Mouse (Mus musculus) urinary bladder, postnatal 36 days (tissue): Measurements from ENCODE around the gene Fdx1l.
"Not testable (repeated sequence)": the region's sequence is repeated elsewhere in the genome, so short reads cannot be mapped to it uniquely, and the experiment has no call there.

Experiments
- DNase-seq, 2 experiments: peaks; one replicate each; pipeline ENCODE4 v3.0.0; 2022; ENCODE audit warnings: low spot score in 2 of 2, mixed read lengths in 1 of 2

Gene Fdx1l

DNA sequence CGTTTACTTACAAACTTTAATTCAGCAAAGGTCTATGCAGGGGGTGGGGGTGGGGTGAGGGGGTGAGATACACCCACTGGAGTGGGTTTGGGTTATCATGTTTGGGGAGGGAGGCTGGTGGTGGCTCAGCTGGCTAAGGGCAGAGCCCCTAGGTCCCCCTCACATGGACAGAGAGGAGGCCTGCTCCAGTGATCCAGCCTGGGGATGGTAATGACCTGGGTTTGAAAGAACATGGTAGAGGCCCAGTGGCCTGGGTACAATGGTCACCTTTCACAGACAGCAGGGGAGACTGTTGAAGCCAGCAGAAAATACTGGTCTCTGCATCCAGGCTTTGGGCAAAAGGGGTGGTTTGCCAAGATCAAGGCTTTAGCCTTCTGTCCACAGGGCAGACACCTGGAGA lies 759 bp upstream of the Fdx1l start:
- no peak for DNase-seq

GRCm38 (mm10) chr9:21072641-21073040 lies 773 bp downstream of the Fdx1l start:
- no peak for DNase-seq

DNA sequence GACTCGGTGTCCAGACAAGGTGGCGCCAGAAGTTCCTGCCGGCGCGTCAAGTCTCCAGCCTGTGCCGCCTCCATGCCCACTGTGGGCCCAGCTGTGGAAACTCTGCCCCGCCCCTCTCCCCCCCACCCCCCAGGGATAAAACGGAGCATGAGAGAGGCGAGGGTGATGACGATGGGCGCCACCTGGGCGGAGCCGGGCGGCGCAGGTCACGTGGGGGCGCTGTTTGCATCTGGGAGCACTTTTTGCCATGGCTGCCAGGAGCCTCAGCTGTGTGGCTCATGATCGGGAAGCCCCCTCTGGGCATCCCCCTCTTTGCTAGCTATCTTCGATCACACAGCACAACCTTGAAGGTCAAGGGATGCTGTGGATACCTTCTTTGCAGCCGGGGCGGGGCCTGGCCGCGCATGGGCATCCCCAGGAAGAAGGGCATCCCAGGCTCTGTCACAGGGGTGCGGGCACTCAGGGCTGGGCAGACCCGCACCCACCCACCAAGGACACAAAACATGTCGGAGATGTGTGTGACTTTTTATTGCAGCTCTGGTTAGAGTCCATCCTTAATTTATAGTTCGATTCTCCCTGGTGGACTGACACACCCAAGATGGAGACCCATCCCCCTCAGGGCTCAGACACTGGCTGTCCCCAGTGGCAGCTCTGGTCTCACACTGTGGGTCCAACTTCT lies 6.3 kb downstream of the Fdx1l start, which contains the start of gene Zglp1:
Gene Zglp1 (minus strand): TSS at position 88 of the 679 bp plus-strand sequence.
- DNase-seq, result no peak

- DNase-seq, result no peak
Observed at GRCm38 (mm10) chr9:21062928-21063327, 10.5 kb downstream of the Fdx1l start.

- DNase-seq, result no peak
Observed at GRCm38 (mm10) chr9:21051578-21051977, 21.8 kb downstream of the Fdx1l start.

DNA sequence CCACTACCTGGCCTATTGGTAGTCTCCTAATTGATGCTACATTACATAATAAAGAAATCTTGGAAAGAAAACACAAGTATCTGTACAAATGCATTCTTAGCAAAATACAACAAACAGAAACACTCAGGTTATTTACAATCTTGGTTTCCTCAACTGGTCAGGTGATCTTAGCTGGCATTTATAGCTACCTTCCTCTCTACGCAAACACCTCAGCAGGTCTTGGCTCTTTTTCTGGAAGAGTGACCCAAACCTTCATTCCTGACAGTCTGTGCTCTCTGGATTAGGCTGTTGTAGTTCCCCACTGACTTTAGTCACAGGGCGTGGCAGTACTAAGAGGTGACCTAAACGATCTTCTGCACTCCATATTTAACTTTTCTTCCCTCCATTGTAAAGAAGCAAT lies 28.2 kb downstream of the Fdx1l start:
- DNase-seq, result no peak

DNA sequence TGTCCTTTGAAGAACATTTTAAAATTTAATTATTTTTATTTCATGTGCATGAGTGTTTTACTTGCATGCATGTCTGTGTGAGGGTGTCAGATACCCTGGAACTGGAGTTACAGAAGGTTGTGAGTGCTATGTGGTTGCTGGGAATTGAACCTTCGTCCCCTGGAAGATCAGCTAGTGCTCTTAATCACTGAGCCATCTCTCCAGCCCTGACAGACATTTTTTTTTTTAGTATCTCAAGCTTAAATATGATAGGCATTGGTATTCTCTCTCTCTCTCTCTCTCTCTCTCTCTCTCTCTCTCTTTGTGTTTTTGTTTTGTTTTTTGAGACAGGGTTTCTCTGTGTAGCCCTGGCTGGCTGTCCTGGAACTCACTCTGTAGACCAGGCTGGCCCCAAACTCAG lies 28.6 kb downstream of the Fdx1l start:
- DNase-seq, result not testable (repeated sequence)

- no peak for DNase-seq
Observed at GRCm38 (mm10) chr9:21043563-21043962, 29.9 kb downstream of the Fdx1l start.

DNA sequence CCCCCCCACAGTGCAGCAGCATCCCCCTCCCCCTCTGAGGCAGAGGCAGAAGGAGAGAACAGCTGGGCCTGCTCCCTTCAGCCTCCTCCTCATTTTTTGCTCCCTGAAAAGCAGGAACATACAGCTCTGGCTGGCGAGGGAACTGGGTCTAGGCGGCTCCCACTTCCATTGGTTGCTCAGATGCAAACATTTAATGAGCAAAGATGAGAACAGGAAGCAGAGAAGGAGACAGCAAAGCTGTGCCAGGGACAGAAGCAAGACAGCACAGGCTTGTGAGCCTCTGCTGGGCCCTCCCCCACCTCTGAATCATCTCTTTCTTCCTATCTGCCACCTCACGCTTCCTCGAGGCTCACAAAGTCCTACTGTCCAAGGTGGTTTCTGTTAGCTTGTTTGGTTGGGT lies 32.1 kb downstream of the Fdx1l start:
- no peak for DNase-seq

DNA sequence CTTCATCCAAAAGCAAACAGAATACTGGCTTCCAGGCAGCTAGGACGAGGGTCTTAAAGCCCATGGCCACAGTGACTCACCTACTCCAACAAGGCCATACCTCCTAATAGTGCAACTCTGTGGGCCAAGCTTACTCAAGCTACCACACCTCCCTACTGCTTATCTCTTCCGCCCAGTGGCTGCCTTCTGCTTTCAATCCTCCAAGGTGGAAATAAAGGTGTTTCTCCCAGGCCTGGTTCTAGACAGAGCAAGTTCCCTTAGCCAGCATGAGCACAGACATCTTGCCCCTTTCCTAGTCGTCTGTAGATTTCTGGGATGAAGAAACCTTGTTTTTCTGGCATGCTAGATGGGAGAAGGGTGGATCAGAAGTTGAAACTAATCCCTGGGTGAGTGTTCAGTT lies 33.6 kb downstream of the Fdx1l start:
- no peak for DNase-seq

DNA sequence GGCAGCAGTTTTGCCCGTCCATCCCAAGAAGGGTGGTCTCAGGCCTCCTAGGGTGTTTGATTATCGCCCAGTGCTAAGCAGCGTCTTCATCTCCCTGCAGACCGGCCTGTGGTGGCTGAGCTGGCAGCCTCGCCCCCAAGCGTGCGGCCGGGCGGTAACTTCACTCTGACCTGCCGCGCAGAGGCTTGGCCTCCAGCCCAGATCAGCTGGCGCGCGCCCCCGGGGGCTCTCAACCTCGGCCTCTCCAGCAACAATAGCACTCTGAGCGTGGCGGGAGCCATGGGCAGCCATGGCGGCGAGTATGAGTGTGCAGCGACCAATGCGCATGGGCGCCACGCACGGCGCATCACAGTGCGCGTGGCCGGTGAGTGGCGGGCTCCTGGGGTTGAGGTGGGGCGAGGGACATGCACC lies 35.9 kb downstream of the Fdx1l start:
- no peak for DNase-seq

GRCm38 (mm10) chr9:21036666-21037065 lies 36.7 kb downstream of the Fdx1l start:
- no peak for DNase-seq

DNA sequence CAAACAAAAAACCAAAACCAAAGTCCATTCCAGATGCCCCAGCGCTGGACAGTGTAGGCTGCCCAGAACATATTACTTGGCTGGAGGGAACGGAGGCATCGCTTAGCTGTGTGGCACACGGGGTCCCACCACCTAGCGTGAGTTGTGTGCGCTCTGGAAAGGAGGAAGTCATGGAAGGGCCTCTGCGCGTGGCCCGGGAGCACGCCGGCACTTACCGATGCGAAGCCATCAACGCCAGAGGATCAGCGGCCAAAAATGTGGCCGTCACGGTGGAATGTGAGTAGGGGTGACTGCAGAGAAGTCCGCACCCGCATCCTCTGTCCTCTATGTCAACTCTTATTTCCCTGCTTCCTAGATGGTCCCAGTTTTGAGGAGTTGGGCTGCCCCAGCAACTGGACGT lies 37.3 kb downstream of the Fdx1l start:
- DNase-seq, result no peak

GRCm38 (mm10) chr9:21035586-21035985 lies 37.8 kb downstream of the Fdx1l start:
- DNase-seq, result no peak

DNA sequence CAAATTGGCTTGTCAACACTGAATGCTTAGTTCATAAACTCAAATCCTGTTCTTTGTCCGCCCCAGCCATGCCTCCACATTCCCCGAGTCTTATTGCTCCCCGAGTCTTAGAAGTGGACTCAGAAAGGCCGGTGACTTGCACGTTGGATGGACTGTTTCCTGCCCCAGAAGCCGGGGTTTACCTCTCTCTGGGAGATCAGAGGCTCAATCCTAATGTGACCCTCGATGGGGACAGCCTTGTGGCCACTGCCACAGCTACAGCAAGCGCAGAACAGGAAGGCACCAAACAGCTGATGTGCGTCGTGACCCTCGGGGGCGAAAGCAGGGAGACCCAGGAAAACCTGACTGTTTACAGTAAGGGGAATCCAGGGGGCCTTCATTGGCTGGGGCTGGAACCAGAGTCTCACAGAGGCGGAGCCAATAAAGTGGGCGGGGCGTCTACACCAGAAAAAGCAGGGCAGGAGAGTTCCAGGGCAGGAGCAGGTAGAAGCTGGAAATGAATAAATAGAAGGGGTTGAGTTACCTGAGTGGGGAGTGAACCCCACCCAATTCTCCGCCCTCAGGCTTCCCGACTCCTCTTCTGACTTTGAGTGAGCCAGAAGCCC lies 38.8 kb downstream of the Fdx1l start:
- DNase-seq, result no peak

DNA sequence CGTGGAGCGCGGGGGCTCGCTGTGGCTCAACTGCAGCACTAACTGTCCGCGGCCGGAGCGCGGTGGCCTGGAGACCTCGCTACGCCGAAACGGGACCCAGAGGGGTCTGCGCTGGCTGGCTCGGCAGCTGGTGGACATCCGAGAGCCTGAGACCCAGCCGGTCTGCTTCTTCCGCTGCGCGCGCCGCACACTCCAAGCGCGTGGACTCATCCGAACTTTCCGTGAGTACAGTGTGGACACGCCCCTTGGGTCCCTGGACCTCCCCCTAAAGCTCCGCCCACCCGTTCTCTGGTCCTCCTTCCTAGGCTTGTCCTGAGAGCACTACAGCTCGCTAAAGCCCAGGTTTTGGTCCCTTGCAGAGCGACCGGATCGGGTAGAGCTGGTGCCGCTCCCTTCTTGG lies 40.3 kb downstream of the Fdx1l start:
- DNase-seq, result peak; percentile 89 to 90

DNA sequence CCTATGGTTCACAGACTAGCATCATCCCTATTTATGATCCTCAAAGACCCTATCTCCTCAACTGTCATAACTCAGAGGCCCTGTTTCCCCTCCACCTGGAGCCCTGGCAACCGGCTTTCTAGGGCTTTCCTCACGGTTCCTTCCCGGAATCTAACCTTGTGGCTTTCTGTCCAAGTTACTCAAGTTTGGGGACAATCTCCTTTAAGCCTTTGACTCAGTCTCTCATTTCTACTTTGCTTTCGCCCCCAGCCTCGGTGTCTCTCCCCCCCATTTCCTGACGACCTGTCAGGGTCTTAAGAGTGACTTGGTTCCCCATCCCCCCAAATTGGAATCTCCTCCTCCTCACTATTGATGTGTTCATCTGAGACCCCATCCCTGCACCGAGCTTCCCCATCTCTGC lies 40.9 kb downstream of the Fdx1l start:
- DNase-seq, result no peak

- no peak for DNase-seq
Observed at GRCm38 (mm10) chr9:21031896-21032351, 41.5 kb downstream of the Fdx1l start, which contains the start of gene Icam5. Gene Icam5, plus strand, starts transcription at chr9:21032073.

GRCm38 (mm10) chr9:21031251-21031895 lies 42.0 kb downstream of the Fdx1l start:
- DNase-seq, result peak in 1 of 2 experiments; percentile 58

GRCm38 (mm10) chr9:21030781-21031250 lies 42.6 kb downstream of the Fdx1l start:
- peak; percentile 69 to 89 for DNase-seq

DNA sequence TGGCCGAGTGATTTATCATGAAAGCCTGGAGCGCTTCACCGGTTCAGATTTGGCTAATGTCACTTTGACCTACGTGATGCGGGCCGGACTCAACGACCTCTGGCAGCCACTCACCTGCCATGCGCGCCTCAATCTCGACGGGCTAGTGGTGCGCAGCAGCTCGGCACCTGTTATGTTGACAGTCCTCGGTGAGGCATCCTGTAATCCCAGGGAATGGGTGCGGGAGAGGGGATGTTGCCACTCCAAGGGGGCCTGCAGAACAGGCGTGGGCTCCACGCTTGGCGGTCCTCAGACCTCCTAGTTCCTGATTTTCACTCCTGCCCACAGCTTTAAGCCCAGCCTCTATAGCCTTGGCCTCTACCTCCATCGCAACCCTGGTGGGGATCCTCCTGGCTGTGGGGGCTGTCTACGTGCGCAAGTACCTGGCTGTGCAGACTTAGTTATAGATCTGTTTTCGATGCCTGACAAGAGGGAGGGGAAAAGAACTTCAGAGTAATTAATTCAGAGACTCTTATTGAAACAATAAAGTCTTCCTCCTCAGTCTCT lies 43.3 kb downstream of the Fdx1l start:
- DNase-seq, result no peak

GRCm38 (mm10) chr9:21029291-21030054 lies 43.9 kb downstream of the Fdx1l start, which contains the start of gene Icam4:
Gene Icam4, plus strand, starts transcription at chr9:21029373.
- DNase-seq, result peak; percentile 75 to 85
